Comparison of ENCODE assay signal across 8 mouse cellular contexts in genomic region chr13:43332591-43332990, GRCm38 (mm10). TPM values are rescaled to one million over a fixed set of nuclear protein-coding genes. Genes with fewer than 3 reads are reported as not detected.
DNase-seq lines count a peak whose midpoint lies in the region; ATAC-seq and TF ChIP-seq lines count a peak whose summit lies in the region.

No protein-coding gene starts in this region.

- TF ChIP-seq CTCF in Patski (IDR thresholded peaks at IDR 0.05), result peak; percentile 41
- TF ChIP-seq CTCF in gastrocnemius, adult 2 months (IDR thresholded peaks at IDR 0.05), result peak; percentile 60

- H3K9ac ChIP-seq in hindbrain, embryonic 12.5 days, result no peak overlapping the region

- CTCF ChIA-PET in Patski (lab: Charles Lee), result interaction anchor here (1.1 to 1.6 kb wide), 3 partner anchors 12 to 89 kb away, joined by 3 to 7 read pairs (median 3); no protein-coding TSS in a partner anchor

- H3K9me3 ChIP-seq in hindbrain, embryonic 10.5 days, result no peaks in the 10 kb centered on the region
- no peaks in the 10 kb centered on the region for H3K9me3 ChIP-seq in hindbrain, embryonic 12.5 days (replicated peaks)

- no peak overlapping the region for H3K4me3 ChIP-seq in hindbrain, embryonic 10.5 days
- H3K4me3 ChIP-seq in hindbrain, embryonic 12.5 days, result no peak overlapping the region
- H3K4me3 ChIP-seq in gastrocnemius, adult 2 months, result no peak overlapping the region

- POLR2A ChIA-PET in Patski (lab: Charles Lee), result no interaction called here

- 46% methylated on average over 7 of the region's 7 CpGs for WGBS in hindbrain, embryonic 10.5 days
- 40% methylated on average over 7 of the region's 7 CpGs for WGBS in hindbrain, embryonic 12.5 days

- intact Hi-C loops in gastrocnemius, adult 2 months (cut with DNase I), result no loop called here

- H3K36me3 ChIP-seq in hindbrain, embryonic 10.5 days, result no peaks in the 10 kb centered on the region
- H3K36me3 ChIP-seq in hindbrain, embryonic 12.5 days, result no peaks in the 10 kb centered on the region

- peak; percentile 18 for DNase-seq in hindbrain, embryonic 10.5 days (ENCODE audit: low spot score)
- DNase-seq in A20 (ENCODE audit: low read depth, low spot score) (peak; percentile 30), Patski (ENCODE audit: low read depth, low spot score) (no peak)
- DNase-seq in gastrocnemius, adult 2 months, result peak; percentile 48
- DNase-seq in skeletal muscle tissue, adult 2 months (ENCODE audit: low read depth, low spot score), result peak; percentile 18
- no peak for DNase-seq in yolk sac, embryonic 10.5 days (ENCODE audit: low spot score)
- DNase-seq in left cerebral cortex, adult 8-10 months (ENCODE audit: low spot score in 2 of 2), result no peak

- no peaks in the 10 kb centered on the region for H3K4me1 ChIP-seq in hindbrain, embryonic 10.5 days (replicated peaks)
- no peaks in the 10 kb centered on the region for H3K4me1 ChIP-seq in hindbrain, embryonic 12.5 days

- ATAC-seq in hindbrain, embryonic 12.5 days (ENCODE audit: low FRiP score), result no peak
- ATAC-seq in Patski, result no peak

- H3K4me2 ChIP-seq in hindbrain, embryonic 12.5 days (replicated peaks), result no peak overlapping the region

- no peaks in the 10 kb centered on the region for H3K27me3 ChIP-seq in hindbrain, embryonic 10.5 days (ENCODE audit: insufficient read depth, poor library complexity, severe bottlenecking)
- H3K27me3 ChIP-seq in hindbrain, embryonic 12.5 days, result no peaks in the 10 kb centered on the region
- H3K27me3 ChIP-seq in Patski, result no peaks in the 10 kb centered on the region

- H3K27ac ChIP-seq in hindbrain, embryonic 10.5 days, result no peak overlapping the region
- H3K27ac ChIP-seq in hindbrain, embryonic 12.5 days, result no peak overlapping the region
- H3K27ac ChIP-seq in gastrocnemius, adult 2 months, result no peak overlapping the region

- in situ Hi-C loops in Patski (cut with MboI; ENCODE audit: low pct_unique_long_range_greater_than_20kb), result no loop called here

RNA-seq across cellular contexts. Expression of gene Gfod1, which starts 28.6 kb away (rescaled TPM):
- 0.43 and 0.46 TPM in 2 replicates for polyA plus RNA-seq in hindbrain, embryonic 10.5 days (2016; fragmentation: Nextera tagmentation; extraction: Ambion mirVana)
- 1.2 and 1.6 TPM in 2 replicates for polyA plus RNA-seq in hindbrain, embryonic 12.5 days (2016; fragmentation: Nextera tagmentation; extraction: Ambion mirVana)
- 1.3 TPM for polyA plus RNA-seq in Patski (2021)
- total RNA-seq in gastrocnemius, adult 2 months (2021), result 1 to 10 TPM; 4.3 to 8.2 TPM
- total RNA-seq in left cerebral cortex, adult 8-10 months (2022), result 10 to 100 TPM; 71.5 to 88.4 (median 78.8) TPM

RNA-seq across cellular contexts. Expression of gene Sirt5, which starts 32.7 kb away (rescaled TPM):
- polyA plus RNA-seq in hindbrain, embryonic 10.5 days (2016; fragmentation: Nextera tagmentation; extraction: Ambion mirVana), result 20.8 and 24.9 TPM in 2 replicates
- 33.8 and 35.9 TPM in 2 replicates for polyA plus RNA-seq in hindbrain, embryonic 12.5 days (2016; fragmentation: Nextera tagmentation; extraction: Ambion mirVana)
- 24.8 TPM for polyA plus RNA-seq in Patski (2021)
- 10 to 100 TPM; 12.1 to 19.8 TPM for total RNA-seq in gastrocnemius, adult 2 months (2021)
- 10 to 100 TPM; 20.4 to 24.4 (median 21.4) TPM for total RNA-seq in left cerebral cortex, adult 8-10 months (2022)

Comparison
In these comparisons a context has a peak if more than half of its experiments do, and no peak if none do; other contexts are left out.
1. DNase-seq: peak in hindbrain, embryonic 10.5 days (single experiment), A20 (single experiment), gastrocnemius, adult 2 months (single experiment) and skeletal muscle tissue, adult 2 months (single experiment); none in Patski (single experiment), yolk sac, embryonic 10.5 days (single experiment) and left cerebral cortex, adult 8-10 months (0 of 2).